Mouse (Mus musculus) layer of hippocampus, postnatal 36 days (tissue): ENCODE data around the gene Gjb2. TPM values are rescaled to one million over a fixed set of nuclear protein-coding genes. Genes with fewer than 3 reads are reported as not detected.

Experiments
- DNase-seq, 2 experiments: peaks; one replicate each; pipeline ENCODE4 v3.0.0; 2022
- total RNA-seq, 2 experiments: library from RNA; stranded (reverse); gene quantifications; 2 replicates each; pipeline ENCODE4 v1.2.3; 2021

Gene Gjb2
- 1 to 10 TPM; 5.3 to 6.1 TPM for total RNA-seq

DNA sequence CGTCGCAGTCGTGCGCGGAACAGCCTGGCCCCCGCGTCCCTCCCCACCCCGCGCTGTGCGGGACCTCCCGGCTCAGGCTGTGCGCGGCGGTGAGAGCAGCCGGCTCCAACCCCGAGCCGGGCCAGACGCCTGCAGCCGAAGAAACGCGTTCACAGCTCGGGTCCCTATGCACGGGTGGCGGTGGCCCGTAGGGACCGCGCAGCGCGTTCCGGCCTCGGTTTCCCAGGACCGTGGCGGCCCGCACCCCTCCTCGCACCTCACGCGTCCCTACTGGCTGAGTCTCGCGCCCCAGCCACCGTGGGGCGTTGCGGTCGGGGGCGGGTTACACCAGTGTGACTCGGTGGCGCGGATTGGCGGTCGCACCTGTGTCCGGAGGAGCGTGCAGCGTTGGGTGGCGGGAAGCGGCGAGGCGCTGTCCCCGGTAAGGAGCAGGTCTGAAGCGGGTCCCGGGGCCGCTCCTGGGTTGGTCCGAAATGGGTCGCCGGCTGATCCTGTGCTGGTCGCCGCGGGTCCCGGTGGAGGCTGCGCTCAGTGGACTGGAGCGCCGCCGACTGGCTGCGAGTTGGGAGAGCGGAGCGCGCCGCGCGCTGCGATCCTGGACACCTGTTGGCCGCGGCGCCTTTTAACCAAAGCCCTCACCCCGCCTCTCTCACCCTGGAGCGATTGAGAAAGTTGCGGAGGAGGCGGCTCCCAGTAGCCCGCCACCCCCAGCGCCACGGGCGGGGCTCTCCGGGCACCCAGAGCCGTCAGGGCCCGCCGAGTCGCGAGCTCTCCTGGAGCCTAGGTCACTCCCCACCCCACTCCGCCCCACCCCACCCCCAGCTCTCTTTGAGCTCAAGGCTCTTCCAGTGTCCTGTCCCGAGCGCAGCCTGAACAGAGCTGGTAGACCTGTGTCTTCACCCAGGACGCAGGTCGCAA, at the start of gene Gjb2:
Gene Gjb2 (minus strand): TSS at position 597 of the 918 bp plus-strand sequence.
- peak; percentile 12 to 18 for DNase-seq

DNA sequence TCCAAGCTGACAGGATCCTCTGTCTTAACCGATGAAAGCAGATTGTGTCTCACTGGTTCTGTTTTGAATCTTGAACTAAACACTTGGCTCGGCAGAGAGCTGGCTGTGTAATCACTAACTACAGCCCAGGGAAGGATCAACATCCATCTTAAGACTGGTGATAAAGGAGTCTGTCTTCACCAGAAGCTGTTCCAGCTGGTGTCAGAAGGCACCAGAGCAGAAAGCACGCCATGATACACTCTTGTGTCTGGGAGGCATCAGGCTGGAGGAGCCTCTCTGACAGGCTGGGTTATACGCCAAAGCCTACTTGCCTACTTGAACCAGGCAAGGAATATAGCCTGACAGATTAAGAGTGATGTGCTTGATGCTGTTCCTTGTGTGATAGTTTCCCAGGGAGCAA, 41.2 kb upstream of the Gjb2 start:
- no peak for DNase-seq

DNA sequence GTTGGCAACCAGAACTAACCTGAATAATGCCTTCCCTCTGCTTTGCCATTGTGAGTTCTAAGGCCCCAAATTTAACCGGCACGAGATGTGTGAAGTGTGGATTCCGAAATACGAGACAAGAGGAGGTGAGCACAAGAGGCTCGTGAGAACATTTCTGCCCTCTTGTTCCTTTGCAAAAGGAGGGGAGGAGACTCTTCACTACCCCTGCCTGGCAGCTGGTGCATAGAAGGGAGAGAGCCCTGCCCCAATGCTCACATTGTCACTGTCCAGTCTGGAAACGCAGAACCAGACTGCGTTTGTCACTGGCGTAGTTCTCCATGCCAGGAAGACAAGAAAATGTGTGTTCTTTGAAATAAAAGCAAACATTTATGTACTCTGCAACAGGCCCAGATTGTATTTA, 30.8 kb upstream of the Gjb2 start:
- no peak for DNase-seq

DNA sequence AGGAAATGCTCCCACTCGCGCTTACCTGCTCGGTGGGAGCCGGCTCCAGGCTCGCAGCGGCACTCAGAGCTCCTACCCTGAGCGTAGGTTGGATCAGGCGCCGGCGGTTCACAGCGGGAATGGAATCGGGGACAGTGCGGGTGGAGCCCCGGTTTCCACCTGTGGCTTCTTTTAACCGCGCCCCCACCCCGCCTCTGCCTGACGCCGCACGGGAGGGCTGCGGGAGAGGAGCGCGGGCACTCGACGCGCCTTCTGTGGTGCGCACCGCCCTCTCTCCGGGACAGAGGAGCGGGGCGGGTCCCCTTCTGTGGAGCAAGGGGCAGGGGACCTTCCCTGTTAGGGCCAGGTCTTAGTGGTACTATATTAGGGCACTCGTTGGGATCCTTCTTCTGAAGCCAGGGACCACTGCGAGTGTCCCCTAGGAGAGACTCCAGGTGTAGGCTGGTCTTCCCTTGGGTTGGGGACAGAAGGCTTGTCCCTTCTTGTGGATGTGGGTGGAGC, 28.7 kb upstream of the Gjb2 start, which contains the start of gene Gjb6:
Gene Gjb6 (minus strand): TSS at position 451 of the 501 bp plus-strand sequence.
- DNase-seq: peak in 1 of 2 experiments; percentile 20

DNA sequence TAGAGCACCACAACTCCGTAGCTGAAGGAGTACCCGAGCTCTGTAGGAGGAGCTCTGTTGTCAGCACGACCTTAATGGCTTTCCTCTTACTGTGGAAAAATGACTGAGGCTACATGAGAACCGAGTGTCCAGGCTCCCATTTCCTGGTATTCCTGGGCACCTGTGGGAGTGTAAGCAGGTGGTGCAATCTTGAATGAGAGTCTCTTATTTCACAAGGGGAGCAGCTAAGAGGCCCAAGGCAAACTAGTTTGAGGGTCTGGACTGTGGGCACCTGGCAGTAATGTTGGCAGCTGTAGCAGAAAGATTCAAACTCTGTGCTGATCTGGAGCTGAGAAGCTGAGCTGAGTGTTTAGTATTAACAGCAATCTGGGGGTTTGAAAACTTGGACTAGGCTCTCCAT, 22.9 kb upstream of the Gjb2 start:
- DNase-seq: no peak

DNA sequence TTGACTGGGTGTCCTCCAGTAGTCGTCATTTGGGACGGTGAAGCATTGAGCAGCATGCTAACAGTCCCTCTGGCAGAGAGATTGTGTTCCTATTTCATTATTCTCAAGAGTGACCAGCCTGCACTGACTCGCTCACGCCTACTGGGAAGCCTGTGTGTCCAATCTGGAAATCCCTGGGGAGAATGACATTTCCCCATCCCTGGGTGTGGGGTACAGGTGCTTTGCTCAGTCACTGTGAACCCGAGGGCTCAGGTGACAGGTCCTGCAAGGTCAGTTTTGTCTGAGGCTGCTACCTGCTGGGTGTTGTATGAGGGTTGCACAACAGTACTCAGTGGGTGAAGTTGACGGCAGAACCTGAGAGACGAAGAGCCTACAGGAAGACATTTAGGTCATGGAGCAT, 17.8 kb upstream of the Gjb2 start:
- DNase-seq: no peak

DNA sequence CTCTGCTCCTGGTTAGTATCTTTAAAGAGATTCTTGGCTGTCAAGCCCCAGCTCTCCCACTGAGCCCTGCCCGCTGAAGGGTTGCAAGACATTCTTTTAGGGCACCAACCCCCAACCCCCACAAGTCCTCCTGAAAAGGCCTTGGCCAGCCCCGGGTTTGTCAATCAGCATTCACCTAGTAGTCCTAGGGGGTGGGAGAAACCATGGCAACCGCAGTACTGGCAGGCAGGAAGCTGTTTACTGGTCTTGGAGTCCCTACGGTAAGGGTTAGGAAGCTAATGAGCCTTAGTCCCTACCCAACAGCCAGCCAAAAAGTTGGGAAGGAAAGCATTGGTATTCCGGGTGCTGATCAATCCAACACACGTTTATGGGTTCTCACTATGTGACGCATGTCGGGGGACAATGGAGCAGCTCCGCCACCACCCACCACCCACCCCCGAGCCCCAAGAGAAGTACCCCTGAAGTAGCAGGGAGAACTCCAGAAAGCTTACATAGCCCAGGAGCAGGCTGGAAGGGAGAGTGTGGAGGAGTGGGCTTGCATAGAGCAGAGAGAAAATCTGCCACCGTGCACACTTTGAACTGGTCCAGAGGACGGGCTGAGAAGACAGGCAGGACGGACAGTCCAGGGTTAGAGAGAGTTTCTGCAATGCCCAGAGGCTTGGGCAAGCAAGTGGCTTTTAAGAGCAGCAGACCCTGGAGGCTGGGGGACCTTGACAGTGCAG, 11.5 kb upstream of the Gjb2 start, which contains the start of gene Gm4491:
Gene Gm4491 (minus strand): TSS at position 61 of the 722 bp plus-strand sequence.
- peak; percentile 45 to 63 for DNase-seq

DNA sequence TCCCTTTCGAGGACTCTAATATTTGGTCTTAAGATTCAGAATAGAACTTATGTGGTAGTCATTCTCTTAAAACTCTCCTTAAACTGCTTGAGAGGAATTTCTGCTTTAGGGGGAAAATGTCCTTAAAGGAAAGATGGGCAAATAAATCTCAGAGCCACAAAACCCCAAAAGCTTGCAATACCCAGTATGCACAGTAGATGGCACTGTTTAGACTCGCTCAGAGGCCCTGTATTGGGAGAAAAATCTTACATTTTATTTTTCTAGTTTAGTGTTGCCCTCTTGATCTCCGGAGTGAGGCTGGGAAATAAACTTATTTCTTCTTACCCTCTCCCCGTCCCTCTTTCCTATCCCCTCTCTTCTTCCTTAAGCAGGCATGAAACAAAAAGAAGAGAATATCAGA, 4.7 kb upstream of the Gjb2 start:
- DNase-seq: peak in 1 of 2 experiments; percentile 37

DNA sequence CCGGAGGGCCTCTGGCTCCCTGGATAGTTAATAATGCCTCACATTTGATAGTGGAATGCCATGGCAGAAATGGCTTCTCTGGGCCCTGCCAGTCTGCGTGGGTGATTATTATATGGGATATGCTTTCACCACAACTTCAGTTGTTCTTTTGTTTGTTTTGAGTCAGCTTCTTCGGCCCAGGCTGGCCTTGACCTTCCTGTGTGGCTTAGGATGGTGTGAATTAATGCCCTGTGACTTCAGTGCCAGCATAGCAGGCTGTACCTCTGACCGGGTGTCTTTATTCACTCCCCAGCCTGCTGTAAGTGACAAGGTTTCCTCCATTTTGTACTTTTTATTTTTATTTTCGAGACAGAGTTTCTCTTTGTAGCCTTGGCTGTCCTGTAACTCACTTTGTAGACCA, 3.4 kb upstream of the Gjb2 start:
- DNase-seq: no peak

DNA sequence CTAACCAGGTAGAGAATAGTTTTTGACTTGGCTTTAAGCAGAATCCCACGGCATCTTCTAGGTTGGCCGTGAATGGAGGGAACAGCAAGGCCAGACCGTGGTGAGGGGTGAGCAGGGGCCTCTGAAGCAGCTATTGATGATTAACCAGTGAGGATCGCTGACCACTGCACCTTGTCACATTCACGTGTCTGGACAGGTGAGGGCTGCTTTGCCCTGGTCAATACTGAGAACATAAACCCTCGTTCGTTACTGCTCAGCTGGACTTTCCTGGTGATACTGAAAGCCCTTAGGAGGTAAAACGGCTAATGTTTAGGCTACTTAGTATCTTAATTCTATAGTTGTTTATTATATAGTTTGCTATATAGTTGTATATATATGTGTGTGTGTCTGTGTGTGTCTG, 2.6 kb upstream of the Gjb2 start:
- no peak for DNase-seq

DNA sequence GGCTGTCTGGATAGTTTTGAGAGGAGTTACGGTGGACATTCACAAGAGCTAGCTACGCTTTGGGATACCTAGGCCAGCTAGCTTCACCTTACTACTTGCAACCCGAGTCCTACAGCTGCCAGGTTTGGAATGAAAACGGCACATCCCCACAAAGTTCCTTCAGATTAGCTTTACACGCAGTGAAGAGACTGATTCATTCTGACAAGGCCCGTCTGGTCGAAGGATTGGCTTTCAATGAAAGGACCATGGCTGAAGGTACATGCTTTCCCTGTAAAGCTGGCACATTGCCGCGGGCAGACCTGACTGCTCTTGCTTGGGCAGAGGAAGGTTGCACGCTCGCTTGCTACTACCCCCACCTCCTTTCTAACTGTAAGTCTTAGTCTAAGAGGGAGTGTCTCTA, 1.2 kb upstream of the Gjb2 start:
- DNase-seq: no peak

DNA sequence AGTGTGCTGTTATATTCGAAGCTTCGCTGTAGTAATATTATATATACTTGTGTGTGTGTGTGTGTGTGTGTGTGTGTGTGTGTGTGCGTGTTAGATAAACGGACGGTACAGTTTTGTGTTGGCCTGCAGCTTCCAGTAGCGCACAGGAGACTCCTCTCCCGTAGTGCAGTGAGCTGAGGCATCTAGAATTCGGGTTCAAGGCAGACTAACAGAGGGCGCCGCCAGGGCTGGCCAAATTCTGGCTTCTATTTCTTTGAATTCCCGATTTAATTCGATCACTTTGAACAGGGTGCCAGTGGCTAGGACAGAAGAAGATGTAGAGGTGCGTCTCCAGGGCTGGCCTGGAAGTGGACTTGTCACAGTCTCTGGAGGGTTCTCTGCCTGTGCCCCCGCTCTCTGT, 609 bp upstream of the Gjb2 start:
- DNase-seq: no peak

DNA sequence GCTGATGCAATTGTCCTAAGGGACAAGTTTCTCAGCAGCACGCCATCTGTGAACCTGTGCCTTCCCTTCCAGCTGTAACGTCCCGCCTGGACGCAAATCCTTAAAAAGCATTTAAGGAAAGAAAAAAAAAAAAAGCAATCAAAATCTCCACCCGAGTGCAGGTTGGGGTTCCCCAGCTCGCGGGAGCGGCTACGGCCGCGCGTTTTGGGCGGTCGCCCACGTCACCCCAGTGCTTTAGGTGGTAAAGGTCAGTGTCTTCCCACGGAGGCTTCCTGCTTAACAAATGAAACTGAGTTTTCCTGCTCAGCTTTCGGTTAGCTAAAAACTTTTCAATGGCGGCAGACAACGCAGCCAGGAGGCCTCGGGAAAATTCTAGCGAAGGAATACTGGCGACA, 794 bp downstream of the Gjb2 start:
- DNase-seq: no peak

DNA sequence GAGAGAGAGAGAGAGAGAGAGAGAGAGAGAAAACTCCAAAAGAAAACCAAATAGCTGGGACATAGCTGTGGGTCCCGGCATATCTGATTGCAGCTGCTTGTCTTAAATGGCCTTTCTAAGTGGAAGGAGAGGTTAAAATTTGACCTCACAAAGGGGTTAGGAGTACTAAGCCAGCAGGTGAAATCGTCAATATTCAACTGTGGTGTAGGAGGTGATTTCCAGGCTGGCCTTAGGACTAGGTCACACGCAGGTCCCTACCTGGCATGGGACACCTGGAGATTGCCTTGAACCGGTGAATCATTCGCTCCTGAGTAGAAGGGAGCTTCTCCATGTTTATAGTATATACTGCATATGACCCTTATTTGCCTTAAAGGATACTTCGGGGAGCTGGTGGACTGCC, 1.4 kb downstream of the Gjb2 start:
- DNase-seq: no peak

DNA sequence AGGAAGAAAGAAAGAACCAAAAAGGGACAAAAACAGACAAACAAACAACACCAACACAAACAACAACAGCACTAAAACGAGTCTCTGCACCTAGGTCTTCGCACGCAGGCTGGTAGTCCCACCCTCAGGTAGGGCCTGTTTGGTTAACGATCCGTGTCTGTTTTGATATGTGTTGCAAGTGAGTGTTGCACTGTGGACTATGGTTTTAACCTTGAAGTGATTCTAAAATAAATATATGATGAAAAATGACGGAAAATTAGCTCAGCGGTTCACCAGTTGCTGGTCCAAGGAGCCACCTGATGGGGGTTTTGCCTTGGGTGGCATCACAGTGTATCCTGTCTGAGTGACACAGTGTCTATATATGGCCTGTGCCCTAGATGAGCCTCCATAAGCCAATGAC, 2.9 kb downstream of the Gjb2 start:
- DNase-seq: no peak

DNA sequence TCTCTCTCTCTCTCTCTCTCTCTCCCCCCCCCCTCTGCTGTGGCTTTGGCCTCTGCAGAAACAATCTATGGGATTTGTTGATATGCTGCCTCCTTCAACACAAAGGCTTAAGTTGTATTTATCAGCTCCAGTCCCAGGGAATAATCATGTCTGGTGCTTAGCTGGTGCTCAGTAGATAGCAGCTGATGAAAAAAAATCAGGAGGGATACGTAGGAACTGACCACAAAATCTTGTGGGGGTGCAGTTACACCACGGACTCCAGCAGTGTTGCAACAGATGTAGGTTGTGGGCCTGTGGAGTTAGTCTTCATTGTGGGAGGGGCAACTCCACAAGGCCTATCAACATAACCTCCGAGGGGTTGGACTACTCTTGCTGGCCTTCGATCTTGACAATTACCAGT, 8.6 kb downstream of the Gjb2 start:
- no peak for DNase-seq

DNA sequence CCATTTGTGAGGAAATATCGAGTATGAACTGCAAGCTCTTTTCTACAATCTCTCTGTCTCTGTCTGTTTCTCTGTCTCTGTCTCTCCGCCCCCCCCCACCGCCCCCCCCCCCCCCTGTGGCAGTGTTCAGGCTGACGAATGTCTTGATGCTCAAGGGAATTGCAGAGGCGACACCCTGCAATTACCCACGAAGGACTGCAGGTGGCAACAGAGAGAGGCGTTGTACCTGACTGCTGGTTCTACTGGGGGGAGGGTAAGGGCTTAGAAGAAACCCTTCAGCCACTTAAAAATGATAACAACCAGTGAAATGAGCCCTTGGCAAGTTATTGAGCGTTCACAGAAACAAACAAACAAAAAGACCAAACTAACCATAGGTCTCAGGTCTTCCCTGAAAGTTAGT, 11.5 kb downstream of the Gjb2 start:
- peak; percentile 24 to 44 for DNase-seq

DNA sequence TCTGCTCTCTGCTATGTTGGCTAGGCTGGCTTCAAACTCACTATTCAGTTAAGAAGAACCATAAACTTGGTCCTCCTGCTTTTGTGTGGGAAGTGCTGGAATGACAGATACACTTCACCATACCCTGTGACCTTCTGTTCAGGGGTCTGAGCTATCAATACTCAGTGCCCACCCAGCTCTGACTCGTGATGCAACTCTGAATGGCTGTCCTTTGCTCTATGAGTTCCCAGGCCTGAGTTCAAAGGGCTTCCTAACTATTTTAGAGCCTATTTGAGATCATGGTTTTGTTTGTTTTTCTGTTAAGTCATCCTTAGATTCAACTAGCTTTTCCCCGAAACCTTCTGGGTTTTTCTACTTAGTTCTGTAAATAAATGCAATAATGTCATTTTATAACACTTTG, 14.5 kb downstream of the Gjb2 start:
- no peak for DNase-seq

DNA sequence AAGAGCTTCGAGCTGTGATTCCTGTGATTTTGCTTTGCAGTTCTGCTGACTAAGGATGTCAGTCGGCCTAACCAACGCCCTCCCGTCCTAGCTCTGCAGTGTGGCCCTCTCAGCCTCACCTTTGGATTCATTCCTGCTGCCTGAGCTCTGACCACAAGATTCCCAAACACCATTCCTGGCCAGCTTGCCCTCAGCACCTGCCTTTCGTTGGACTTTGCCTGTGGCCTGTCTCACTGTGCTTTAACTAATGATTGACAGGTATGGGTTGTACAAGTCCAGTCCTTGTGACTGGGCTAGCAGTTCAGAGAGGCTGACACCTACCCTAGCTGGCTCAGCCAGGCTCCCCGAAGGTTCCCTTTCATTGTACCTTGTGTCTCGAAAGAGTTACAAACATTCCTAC, 15.4 kb downstream of the Gjb2 start:
- no peak for DNase-seq

DNA sequence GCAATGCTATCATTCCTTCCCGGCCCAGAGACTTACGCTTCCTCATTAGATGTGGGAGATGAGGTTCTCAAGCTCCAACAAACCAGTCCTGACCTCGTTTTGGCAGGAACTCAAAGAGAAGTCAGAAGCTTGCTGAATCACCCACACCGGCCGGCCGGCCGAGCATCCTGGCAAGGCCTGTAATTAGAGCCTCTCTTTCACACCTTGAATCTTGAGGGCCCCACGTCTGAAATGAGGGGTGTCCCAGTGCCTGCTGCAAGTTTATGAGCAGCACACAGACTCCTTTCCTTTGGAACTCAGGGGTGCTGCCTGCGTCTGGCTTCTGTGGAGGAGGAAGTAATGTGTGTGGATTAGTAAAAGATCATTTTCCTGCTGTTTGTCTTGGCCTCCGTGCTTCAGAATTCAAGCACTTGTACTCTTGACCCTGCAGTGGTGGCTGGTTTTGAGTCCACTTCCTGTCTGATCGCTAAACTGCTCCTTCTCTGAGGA, 20.3 kb downstream of the Gjb2 start:
- DNase-seq: no peak

DNA sequence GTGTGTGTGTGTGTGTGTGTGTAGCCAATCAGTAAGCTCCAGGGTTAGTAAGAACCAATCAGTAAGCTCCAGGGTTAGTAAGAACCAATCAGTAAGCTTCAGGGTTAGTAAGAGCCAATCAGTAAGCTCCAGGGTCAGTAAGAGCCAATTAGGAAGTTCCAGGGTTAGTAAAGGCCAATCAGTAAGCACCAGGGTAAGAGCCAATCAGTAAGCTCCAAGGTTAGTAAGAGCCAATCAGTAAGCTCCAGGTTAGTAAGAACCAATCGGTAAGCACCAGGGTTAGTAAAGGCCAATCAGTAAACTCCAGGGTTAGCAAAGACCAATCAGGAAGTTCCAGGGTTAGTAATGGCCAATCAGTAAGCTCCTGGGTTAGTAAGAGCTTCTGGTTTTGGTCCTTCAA, 21.6 kb downstream of the Gjb2 start:
- no peak for DNase-seq

DNA sequence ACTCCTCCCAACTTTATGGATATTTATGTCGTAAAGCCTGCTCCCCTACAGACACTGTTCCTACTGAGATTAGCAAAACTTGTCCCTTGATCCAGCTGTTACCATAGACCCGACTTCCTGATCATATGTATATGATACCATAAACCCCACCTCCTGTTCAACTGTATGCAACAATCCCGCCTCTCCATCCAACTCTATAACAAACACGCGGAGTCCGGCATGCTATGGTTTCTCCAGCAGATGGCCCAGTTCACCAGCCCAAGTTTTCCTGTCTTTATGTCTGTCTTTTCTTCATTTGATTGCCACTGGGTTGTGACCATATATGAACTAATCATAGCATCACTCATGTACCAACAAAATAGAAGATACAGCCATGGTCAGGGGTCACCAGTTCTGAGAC, 29.0 kb downstream of the Gjb2 start:
- no peak for DNase-seq

DNA sequence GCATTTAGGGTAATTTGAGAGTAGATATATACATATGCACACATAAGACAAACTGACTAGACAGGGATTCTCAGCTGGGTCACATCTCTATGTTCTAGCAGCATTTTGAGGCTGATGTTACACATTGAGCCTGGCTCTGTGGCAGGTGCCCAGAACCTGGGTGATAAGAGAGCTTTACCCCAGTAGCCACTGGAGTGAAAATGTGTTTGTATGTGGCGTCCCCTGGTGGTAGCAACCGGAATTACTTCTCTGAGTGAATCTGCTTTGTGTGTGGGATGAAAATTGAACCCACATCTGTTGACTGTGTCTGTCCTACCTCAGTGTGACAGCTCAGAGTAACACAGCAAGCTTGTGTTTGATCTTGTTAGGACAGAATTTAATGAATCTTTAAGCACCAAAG, 34.6 kb downstream of the Gjb2 start:
- peak in 1 of 2 experiments; percentile 22 for DNase-seq
